Mouse (Mus musculus): Measurements from ENCODE around the gene Zfp758.
"Not testable (repeated sequence)": the region's sequence is repeated elsewhere in the genome, so short reads cannot be mapped to it uniquely, and the experiment has no call there.

DNA sequence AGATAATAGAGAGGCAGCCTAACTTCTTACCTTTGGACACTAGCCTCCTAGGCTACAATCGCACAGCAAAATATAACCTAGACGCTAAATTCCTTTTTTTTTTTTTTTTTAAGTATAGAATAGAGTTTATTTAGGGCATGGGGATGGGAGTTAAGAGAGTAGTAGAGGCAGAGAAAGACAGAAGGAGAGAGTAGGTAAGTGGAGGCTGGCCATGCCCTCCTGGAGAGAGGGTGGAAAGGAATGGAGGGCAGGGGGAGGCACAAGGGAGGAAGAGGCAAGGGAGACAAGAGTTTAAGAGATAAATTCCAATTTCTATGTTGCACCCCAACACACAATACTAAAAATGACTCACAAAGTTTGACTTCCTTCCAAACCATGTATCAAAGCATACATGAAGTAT is 46.0 kb upstream of the Zfp758 start:
- not testable (repeated sequence) for TF ChIP-seq CTCF (IDR thresholded peaks at IDR 0.05; ENCODE audit: low read depth, low read length); GATA1 (IDR thresholded peaks at IDR 0.05; ENCODE audit: borderline replicate concordance, low read length); TAL1 (conservative IDR thresholded peaks at IDR 0.05; ENCODE audit: low read depth, low read length)

Data from G1E (cell line).